Mouse (Mus musculus) neural tube, embryonic 15.5 days (tissue): ENCODE data around the gene Il3ra. TPM values are rescaled to one million over a fixed set of nuclear protein-coding genes. Genes with fewer than 3 reads are reported as not detected.

Source experiments
- ATAC-seq: fragments of 200-750 bp; cut with Nextera tagmentation; 2 replicates; pipeline ENCODE4 v1.8.0; 2017; ENCODE audit warnings: mild to moderate bottlenecking, moderate TSS enrichment, moderate library complexity; ENCODE audit not compliant: low FRiP score
- H3K27ac ChIP-seq: fragments of 300-500 bp; sonication (generic); replicated peaks from 2 replicates; pipeline ENCODE4 v1.5.1; 2015; ENCODE audit warnings: mild to moderate bottlenecking, inconsistent platforms
- H3K27me3 ChIP-seq: fragments of 300-500 bp; sonication (generic); replicated peaks from 2 replicates; pipeline ENCODE4 v1.6.1; 2015; ENCODE audit warnings: inconsistent platforms
- H3K36me3 ChIP-seq: fragments of 300-500 bp; sonication (generic); 2 replicates; pipeline ENCODE4 v1.6.1; 2015; ENCODE audit warnings: inconsistent platforms
- H3K4me1 ChIP-seq: fragments of 300-500 bp; sonication (generic); 2 replicates; pipeline ENCODE4 v1.6.1; 2015; ENCODE audit warnings: inconsistent platforms
- H3K4me2 ChIP-seq: fragments of 300-500 bp; sonication (generic); 2 replicates; pipeline ENCODE4 v1.6.1; 2015; ENCODE audit warnings: inconsistent platforms, mild to moderate bottlenecking, moderate library complexity
- H3K4me3 ChIP-seq: fragments of 300-500 bp; sonication (generic); replicated peaks from 2 replicates; pipeline ENCODE4 v1.5.1; 2015; ENCODE audit warnings: mild to moderate bottlenecking, inconsistent platforms
- H3K9ac ChIP-seq: fragments of 300-500 bp; sonication (generic); replicated peaks from 2 replicates; pipeline ENCODE4 v1.6.1; 2015; ENCODE audit warnings: mild to moderate bottlenecking, inconsistent platforms
- H3K9me3 ChIP-seq: fragments of 300-500 bp; sonication (generic); replicated peaks from 2 replicates; pipeline ENCODE4 v1.6.1; 2016; ENCODE audit warnings: inconsistent platforms
- WGBS: fragments of 180-500 bp; shearing (Covaris S2); methylation state at CpG from one replicate; pipeline ENCODE4 v1.1.7; 2015; ENCODE audit warnings: mixed read lengths; 5-methylcytosine and 5-hydroxymethylcytosine counted together
- polyA plus RNA-seq: library from polyadenylated mRNA; unstranded; fragments of >200 nt; fragmentation: Nextera tagmentation; extraction: Ambion mirVana; gene quantifications from 2 replicates; pipeline ENCODE4 v1.2.1, GENCODE M21; 2015

The Il3ra gene
- polyA plus RNA-seq, 1 experiment from 2014 or later = 2.9 TPM

DNA sequence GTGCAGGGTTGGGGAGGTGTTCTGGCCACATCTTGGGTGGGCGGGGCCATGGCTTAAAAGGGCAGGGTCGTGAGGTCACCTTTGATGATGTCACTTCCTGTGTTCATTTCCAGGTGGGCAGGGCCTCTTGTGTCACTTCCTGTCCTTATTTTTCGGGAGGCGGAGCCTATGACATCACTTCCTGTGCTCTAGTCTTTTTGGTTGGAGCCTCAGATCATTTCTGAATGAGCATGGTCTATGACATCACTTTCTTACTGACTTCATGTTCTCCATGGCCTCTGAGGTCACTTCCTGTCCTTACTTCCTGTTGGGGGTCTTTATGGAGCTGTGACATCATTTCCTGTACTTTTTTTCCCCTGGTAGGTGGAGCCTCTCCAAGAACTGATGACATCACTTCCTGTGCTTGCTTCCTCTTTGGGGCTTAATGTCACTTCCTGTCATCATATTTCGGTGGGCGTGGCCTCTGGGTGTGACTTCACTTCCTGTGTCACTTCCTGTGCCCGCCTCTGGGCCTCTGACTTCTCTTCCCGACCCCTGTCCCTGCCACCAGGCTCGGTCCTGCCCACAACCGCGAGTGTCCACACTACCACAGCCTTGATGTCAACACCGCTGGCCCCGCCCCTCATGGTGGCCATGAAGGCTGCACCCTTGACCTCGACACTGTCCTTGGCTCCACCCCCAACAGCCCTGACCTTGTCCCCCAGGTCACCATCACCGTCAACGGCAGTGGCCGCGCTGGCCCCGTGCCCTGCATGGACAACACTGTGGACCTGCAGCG lies 3.6 kb downstream of the Il3ra start:
- ATAC-seq = no peak
- Histone ChIP-seq H3K36me3 (peaks cover 5% of the 10 kb centered on the region; the same call in 1 of the 2 replicates), H3K9ac (no peak overlapping the region), H3K4me3 (no peak overlapping the region), H3K4me2 (no peak overlapping the region), H3K9me3 (peaks cover 17% of the 10 kb centered on the region; the same call in 1 of the 2 replicates), H3K27me3 (no peaks in the 10 kb centered on the region), H3K27ac (no peak overlapping the region), H3K4me1 (0 out of 2 replicates have a peak, but pooled peaks cover 6% of the 10 kb centered on the region)
- WGBS = 99% methylated on average over 20 of the region's 20 CpGs

DNA sequence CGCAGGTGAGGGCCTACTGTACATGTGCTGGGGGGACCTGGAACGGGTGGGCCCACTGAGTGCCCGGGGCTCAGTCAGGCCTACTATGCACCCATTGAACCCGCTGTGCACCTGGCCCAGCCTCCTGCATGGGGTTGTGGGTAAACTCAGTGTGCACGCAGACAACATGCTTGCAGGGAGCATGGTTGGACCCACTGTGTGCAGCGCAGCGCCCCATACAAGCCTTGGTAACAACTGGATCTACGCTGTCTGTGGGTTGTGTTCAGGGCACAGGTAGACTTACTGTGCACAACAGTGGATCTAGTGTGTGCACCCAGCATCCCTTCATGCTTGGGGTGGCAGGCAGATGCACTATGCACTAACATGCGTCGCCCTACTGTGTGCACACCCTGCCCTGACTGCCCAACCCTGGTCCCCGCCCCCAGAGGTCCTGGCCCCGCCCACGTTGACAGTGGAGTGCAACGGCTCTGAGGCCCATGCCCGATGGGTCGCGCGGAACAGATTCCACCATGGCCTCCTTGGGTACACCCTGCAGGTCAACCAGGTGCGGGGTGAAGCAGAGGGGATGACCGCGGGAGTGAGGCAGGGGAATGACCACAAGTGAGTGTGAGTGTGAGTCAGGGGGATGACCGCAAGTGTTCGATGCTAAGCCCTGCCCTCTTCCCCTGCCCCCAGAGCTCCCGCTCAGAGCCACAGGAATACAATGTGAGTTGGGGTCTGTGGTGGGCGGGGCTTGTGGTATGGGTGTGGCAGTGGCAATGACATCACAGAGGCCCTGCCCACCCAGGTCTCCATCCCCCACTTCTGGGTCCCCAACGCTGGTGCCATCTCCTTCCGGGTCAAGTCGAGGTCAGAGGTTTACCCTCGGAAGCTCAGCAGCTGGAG lies 4.4 kb downstream of the Il3ra start:
- ATAC-seq = no peak
- Histone ChIP-seq H3K4me3 (no peak overlapping the region), H3K27ac (no peak overlapping the region), H3K27me3 (no peaks in the 10 kb centered on the region), H3K4me2 (no peak overlapping the region), H3K36me3 (peaks cover 5% of the 10 kb centered on the region; the same call in 1 of the 2 replicates), H3K4me1 (0 out of 2 replicates have a peak, but pooled peaks cover 6% of the 10 kb centered on the region), H3K9me3 (peaks cover 16% of the 10 kb centered on the region; the same call in 1 of the 2 replicates), H3K9ac (no peak overlapping the region)
- WGBS = 97% methylated on average over 29 of the region's 29 CpGs

DNA sequence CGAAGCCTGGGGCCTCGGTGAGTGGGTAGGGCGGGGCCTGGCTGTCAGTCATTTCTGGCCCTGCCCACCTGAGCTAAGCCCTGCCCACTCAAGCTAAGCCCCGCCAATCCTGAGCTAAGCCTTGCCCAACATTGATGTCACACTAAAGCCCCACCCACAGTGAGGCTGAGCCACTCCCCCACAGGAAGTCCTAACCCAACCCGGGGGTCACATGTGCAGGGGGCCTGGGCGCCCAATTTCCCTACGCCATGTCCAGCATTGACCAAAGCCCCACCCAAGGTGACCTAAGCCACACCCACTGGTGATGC lies 5.0 kb downstream of the Il3ra start:
- Histone ChIP-seq H3K27me3 (no peaks in the 10 kb centered on the region), H3K36me3 (peaks cover 5% of the 10 kb centered on the region; the same call in 1 of the 2 replicates), H3K27ac (no peak overlapping the region), H3K9ac (no peak overlapping the region), H3K4me3 (no peak overlapping the region), H3K9me3 (peaks cover 16% of the 10 kb centered on the region; the same call in 1 of the 2 replicates), H3K4me2 (no peak overlapping the region), H3K4me1 (0 out of 2 replicates have a peak, but pooled peaks cover 6% of the 10 kb centered on the region)
- no peak for ATAC-seq
- 98% methylated on average over 7 of the region's 7 CpGs for WGBS

DNA sequence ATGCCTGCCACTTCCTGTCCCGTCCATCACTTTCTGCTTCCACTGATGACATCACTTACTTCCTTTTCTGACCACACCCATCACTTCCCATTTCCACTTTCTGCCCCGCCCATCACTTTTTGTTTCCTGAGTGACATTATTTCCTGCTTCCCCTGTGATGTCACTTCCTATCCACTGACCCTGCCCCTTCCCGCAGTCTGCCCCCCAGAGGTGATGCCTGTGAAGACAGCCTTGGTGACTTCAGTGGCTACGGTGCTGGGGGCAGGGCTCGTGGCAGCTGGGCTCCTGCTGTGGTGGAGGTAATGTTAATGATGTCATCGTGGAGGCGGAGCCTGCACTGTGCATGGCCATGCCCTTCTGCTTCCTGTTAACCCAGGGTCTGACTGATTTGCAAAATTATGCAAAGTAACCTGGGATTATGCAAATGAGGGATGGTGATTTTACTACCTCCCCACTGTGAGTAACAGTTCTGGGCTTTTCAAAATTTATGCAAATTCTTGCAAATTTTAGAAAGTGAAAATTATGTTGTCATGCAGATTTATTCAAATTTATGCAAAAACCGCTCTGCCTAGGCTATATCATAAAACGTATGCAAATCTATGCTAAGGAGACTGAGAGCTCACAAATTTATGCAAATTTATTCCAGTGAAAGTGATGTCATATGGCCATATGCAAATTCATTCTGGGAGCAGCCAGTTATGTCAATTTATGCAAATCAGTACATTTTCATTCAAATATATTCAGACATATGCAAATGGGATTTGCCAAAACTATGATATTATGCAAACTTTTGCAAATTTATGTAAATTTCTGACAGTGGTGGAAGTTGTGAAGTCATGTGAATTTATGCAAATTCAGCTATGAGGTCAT lies 5.9 kb downstream of the Il3ra start:
- Histone ChIP-seq H3K27me3 (no peaks in the 10 kb centered on the region), H3K27ac (no peak overlapping the region), H3K9ac (no peak overlapping the region), H3K36me3 (peaks cover 5% of the 10 kb centered on the region; the same call in 1 of the 2 replicates), H3K4me2 (no peak overlapping the region), H3K9me3 (peaks cover 16% of the 10 kb centered on the region; the same call in 1 of the 2 replicates), H3K4me1 (0 out of 2 replicates have a peak, but pooled peaks cover under 1% of the 10 kb centered on the region), H3K4me3 (no peak overlapping the region)
- 0 out of 2 replicates have a peak, but pooled peaks have one; percentile 16 for ATAC-seq
- 81% methylated on average over 9 of the region's 9 CpGs for WGBS

DNA sequence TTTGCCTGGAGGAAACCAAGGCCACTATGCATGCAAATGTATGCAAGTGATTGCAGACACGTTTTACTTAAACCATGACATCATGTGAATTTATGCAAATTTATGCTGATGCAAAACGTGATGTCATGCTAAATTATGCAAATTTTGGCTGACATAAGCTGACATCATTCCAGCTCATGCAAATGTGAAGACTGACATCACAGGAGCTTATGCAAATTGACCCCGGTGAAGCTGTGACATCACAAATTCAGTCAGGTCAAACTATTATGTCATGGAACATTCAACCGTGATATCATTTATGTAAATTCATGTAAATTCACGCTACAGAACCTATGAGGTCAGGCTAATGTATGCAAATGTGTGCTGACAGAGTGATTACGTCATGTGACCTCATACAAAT lies 6.5 kb downstream of the Il3ra start:
- H3K36me3 ChIP-seq = peaks cover 5% of the 10 kb centered on the region; the same call in 1 of the 2 replicates
- no peaks in the 10 kb centered on the region for H3K27me3 ChIP-seq
- no peak overlapping the region for H3K27ac ChIP-seq
- no peak overlapping the region for H3K4me2 ChIP-seq
- H3K9me3 ChIP-seq = peaks cover 16% of the 10 kb centered on the region; the same call in 1 of the 2 replicates
- H3K4me1 ChIP-seq = no peaks in the 10 kb centered on the region
- no peak for ATAC-seq
- H3K4me3 ChIP-seq = no peak overlapping the region
- WGBS = 66% methylated on average over 6 of the region's 6 CpGs
- H3K9ac ChIP-seq = no peak overlapping the region

DNA sequence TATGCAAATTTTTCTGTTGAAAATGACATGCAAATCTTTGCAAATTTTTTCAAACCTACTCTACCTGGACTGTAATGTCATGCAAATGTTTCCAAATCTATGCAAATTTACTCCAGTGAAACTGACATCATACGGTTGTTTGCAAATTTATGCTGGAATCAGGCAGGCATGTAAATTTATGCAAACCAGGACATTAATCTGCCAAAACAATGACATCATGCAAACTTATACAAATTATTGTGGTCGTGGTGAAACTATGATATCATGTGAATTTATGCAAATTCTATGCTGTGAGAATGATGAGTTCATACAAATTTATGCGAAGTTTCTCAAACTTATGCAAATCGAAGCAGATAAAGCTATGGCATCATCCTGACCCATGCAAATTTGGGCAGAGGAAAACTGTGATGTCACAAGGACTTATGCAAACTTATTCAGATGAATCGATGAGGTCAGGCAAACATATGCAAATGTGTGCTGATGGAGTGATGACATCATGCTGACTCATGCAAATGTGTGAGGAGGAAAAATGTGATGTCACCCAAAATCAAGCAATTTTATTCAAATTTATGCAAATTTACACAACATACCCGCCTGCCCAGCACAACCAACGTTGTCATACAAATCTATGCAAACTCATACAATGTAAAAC lies 7.1 kb downstream of the Il3ra start:
- Histone ChIP-seq H3K9me3 (peaks cover 16% of the 10 kb centered on the region; the same call in 1 of the 2 replicates), H3K27me3 (no peaks in the 10 kb centered on the region), H3K36me3 (peaks cover 5% of the 10 kb centered on the region; the same call in 1 of the 2 replicates), H3K4me2 (no peak overlapping the region), H3K4me1 (no peaks in the 10 kb centered on the region), H3K4me3 (no peak overlapping the region), H3K9ac (no peak overlapping the region), H3K27ac (no peak overlapping the region)
- WGBS = 79% methylated on average over 7 of the region's 7 CpGs
- no peak for ATAC-seq

DNA sequence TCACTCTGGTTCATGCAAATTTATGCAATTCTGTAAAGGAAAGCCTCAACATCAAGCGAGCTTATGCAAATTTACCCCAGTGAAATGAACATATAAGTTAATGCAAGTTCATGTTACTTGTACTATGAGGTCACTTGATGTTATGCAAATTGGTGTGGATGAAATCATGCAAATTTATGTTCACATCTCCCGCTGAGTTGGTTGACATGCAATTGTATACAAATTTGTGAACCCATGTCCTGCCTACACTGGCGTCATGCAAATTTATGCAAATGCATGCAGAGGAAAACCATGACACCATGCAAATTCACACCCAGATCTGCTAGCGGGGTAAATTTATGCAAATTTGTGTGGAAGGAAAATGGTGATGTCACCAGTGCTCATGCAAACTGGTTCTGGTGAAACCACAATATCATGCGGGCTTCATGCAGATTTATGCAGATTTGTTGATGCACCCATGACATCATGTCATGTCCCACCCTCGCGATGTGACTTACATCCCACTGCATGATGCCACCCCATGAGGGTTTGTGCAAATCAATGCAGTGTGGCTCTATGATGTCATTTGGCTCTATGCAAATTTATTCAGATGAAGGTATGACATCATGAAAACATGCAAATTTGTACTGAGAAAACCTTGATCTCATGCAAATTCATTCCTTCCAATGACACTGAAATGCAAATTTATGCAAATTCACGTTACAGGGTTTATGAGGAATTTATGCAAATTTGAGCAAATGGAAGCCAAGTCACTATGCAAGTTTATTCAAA lies 7.8 kb downstream of the Il3ra start:
- H3K36me3 ChIP-seq = peaks cover 5% of the 10 kb centered on the region; the same call in 1 of the 2 replicates
- H3K27me3 ChIP-seq = no peaks in the 10 kb centered on the region
- no peak overlapping the region for H3K4me2 ChIP-seq
- H3K9ac ChIP-seq = no peak overlapping the region
- H3K4me3 ChIP-seq = no peak overlapping the region
- ATAC-seq = peak; percentile 19; the same call in 1 of the 2 replicates
- H3K4me1 ChIP-seq = no peaks in the 10 kb centered on the region
- H3K27ac ChIP-seq = no peak overlapping the region
- WGBS = 56% methylated on average over 8 of the region's 8 CpGs
- peaks cover 16% of the 10 kb centered on the region; the same call in 1 of the 2 replicates for H3K9me3 ChIP-seq

DNA sequence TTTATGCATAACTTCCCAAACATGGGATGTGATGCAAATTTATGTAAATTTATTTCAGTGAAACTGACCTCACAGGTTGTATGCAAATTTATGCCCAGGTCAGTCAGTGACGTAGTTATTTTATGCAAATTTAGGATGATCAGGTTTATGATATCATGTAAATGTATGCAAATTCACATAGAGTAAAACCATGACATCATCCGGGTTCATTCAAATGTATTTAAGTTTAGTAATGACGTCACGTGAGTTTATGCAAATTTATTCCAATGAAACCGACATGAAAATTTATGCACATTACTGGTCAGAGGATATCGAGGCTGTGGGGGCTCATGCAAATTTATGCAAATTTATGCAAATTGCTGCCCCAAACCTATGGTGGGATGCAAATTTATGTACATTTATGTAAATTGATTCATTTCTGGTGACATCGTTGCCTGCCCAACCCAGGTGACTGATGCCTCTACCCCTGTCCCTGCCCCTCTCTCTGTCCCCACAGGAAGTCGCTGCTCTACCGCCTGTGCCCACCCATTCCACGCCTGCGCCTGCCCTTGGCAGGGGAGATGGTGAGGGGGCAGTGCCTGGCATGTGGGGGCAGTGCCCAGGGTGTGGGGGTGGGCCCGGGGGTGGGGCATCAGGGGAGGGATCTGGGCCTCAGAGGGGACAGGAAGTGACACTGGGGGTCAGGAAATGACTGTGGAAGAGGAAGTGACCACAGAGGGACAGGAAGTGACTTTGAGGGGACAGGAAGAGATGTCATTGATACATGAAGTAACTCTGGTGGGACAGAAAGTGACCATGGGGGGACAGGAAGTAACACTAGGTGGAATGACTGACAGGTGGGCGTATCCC lies 8.7 kb downstream of the Il3ra start:
- Histone ChIP-seq H3K4me2 (no peak overlapping the region), H3K36me3 (peaks cover 5% of the 10 kb centered on the region; the same call in 1 of the 2 replicates), H3K4me1 (no peaks in the 10 kb centered on the region), H3K4me3 (no peak overlapping the region), H3K27me3 (no peaks in the 10 kb centered on the region), H3K27ac (no peak overlapping the region), H3K9ac (no peak overlapping the region), H3K9me3 (peaks cover 9% of the 10 kb centered on the region; the same call in 1 of the 2 replicates)
- 46% methylated on average over 13 of the region's 13 CpGs for WGBS
- no peak for ATAC-seq

DNA sequence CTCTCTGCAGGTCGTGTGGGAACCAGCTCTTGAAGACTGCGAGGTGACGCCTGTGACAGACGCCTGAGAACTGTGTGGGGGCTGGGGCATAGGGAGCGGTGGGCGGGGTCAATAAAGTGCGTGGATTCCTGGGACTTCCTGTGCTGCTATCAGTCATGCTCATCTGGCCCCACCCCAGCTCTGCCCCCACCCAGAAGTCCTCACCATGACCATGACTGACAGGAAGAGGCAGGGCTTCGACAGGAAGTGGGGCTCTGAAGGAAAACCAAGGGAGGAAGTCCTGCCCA lies 9.2 kb downstream of the Il3ra start:
- no peak overlapping the region for H3K4me3 ChIP-seq
- H3K36me3 ChIP-seq = peaks cover under 1% of the 10 kb centered on the region; the same call in 1 of the 2 replicates
- no peak overlapping the region for H3K4me2 ChIP-seq
- H3K9me3 ChIP-seq = peaks cover 4% of the 10 kb centered on the region; the same call in 1 of the 2 replicates
- H3K9ac ChIP-seq = no peak overlapping the region
- H3K4me1 ChIP-seq = no peaks in the 10 kb centered on the region
- no peaks in the 10 kb centered on the region for H3K27me3 ChIP-seq
- no peak for ATAC-seq
- H3K27ac ChIP-seq = no peak overlapping the region
- 94% methylated on average over 8 of the region's 8 CpGs for WGBS
